Mouse (Mus musculus) CH12F3 (cell line): Measurements from ENCODE around the gene Il17rb.

Experiments
- in situ Hi-C: fragments of 300-500 bp; cut with MboI; formaldehyde crosslinking; loops from 2 replicates; pipeline ENCODE4 v1.14.3; 2020; ENCODE audit warnings: low sequenced_read_pairs

Il17rb gene

GRCm38 (mm10) chr14:30016666-30017065 lies 8.0 kb upstream of the Il17rb start:
- in situ Hi-C loops, result no loop called here

- in situ Hi-C loops, result no loop called here
Measured at GRCm38 (mm10) chr14:30015008-30015407, 6.3 kb upstream of the Il17rb start.

GRCm38 (mm10) chr14:30014487-30014886 lies 5.8 kb upstream of the Il17rb start:
- in situ Hi-C loops, result no loop called here

DNA sequence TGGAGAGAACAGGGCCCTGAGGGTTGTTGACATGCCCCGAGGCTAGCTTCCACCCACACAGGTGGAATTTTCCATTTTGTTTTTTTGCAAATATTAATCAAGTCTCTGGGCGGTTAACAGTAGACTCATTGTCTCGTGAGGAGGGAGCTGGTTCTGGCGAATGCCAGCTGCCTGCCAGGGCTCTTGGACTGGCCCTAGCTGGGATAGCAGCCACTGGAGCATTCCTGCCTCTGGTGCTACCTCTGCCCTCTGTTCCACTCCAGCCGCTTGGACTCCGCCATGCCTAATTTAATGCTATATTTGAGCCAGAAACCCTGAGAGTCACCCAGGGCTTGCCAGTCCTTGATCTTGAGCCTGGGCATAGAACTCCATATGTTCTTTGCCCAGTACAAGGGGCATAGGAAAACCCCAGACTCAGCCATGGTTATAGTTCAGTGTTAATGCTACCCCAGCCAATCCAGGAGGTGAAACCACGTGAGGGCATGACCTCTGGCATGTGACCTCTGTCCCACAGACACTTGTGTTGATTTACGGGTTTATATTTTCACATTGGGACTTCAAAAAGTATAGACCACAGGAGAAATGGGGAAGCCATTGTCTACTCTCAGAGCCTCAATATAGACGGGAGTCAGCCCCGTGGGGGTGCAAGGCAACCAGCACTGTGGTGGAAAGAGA lies 3.3 kb upstream of the Il17rb start:
- in situ Hi-C loops, result no loop called here

GRCm38 (mm10) chr14:30009864-30010560 lies 1.3 kb upstream of the Il17rb start:
- in situ Hi-C loops, result no loop called here

GRCm38 (mm10) chr14:29999475-29999811 lies 9.3 kb downstream of the Il17rb start:
- in situ Hi-C loops, result no loop called here

DNA sequence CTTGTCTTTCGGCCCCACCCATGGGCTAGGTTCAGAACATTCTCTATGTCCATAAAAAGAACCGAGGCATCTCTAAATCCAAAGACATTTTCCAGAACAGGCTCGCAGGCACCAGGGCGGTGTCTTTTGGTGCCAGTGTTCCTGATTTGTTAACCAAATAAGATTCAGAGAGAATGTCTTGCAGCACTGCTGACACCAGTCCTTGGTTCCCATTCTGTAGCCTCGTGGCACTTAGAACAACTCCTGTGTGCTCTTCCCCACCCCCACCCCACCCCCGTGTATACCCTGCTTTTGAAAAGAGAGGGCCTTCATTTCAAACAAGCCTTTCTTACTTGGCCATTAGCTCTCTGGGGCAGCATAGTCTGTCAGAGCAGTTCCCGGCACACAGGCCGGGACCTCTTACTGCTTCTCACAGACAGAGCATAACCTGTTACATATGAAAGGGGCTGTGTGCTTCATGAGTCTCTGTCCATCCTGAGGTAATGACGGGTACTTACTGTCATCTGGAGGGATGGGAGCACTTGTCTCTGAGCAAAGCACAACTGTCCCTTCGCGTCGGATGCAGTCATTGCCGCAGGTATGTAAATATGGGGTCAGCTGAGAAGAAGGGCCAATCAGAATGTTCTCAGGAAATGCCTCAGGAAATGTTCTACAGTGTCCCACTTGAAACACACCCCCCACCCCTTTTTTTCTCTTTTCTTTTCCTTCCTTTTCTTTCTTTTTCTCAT lies 9.8 kb downstream of the Il17rb start:
- in situ Hi-C loops, result no loop called here

- in situ Hi-C loops, result no loop called here
Measured at GRCm38 (mm10) chr14:29997345-29997744, 11.4 kb downstream of the Il17rb start.

DNA sequence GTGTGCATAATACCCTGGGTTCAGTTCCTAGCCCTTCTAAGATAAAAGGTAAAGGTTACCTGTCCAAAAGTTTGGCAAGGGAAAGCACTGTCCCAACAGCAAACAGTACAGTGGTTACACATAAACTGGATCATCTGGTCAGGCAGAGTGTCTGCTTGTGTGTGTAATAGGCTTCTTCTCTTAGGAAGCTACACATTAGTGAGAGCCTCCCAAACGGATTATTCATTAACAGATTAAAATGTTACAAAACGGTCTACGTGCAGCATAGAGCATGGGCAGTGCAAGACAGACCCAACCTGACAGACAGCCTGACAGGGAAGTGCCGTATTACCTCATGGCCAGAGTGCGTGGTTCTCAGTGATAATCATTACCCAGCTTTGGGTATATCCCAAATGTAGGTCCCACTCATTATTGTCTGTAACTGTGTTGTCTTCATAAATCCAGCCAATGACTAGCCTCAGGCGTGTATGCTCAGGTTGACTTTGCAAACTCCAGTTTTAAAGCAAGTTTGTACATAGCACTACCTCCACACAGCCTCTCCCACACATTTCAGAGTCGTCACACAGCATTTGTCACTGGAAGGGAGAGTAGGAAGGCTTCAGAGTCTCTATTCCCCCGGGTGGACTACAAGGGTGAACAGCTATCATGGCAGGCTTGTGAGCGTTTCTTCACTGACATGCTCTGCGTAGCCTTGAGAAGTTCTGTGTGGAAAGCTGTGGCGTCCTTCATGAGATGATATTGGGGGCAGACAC lies 12.5 kb downstream of the Il17rb start:
- in situ Hi-C loops, result no loop called here

- in situ Hi-C loops, result no loop called here
Measured at GRCm38 (mm10) chr14:29994976-29995375, 13.7 kb downstream of the Il17rb start.

DNA sequence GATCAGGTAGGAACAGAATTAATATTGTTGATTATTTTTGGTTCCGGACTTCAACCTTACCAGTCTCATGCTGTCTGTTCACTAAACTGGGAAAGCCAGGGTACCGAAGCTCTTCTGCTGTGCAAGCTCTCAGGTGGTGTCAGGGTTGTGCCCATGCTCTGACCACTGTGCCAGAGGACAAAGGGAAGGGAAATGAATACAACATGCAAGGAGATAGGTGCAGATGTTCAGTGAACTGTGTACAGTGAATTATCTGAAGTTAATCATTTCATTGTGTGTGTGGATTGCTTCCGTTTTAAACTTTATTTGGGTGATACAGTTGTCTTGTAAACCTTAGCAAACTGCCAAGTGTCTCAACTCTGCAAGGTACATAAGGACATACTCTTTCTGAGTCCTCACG lies 20.4 kb downstream of the Il17rb start:
- in situ Hi-C loops, result no loop called here

DNA sequence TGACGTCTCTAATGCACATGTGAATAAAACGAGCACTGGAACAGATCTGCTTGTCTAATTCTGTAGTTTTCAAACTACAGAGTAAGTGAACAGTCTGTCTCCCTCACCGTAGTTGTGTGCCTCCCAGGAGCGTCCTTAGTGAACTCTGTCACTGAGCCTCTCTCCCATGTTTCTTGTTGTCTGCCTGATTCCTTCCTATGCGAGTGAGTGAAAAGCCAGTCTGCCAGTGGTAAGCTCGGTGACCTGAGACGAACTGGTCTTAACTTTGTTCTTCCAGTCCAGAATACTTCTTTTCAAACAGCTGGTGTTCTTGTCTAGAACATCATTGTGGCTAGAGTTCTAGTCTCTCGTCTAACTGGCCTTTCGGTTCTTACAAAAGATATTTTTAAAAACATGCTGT lies 21.0 kb downstream of the Il17rb start:
- in situ Hi-C loops, result no loop called here

DNA sequence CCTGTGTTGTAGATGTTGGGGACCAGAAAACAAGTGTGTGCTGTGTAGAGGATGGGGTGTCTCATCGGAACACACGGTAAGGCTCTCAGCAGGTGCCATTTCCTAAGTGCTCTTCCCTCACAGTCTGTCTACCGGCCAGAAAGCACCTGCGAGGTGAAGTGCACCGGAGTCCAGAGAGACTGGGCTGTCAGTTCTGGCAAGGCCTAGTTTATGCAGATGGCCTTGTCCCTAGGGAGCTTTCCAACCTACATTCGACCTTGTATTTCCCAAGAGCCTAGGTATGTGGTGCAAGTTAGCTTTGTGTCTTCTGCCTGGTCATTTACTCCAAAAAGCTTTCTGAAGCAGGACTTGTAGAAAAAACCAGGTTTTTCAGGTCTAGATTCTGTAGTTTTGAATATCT lies 21.4 kb downstream of the Il17rb start:
- in situ Hi-C loops, result no loop called here

DNA sequence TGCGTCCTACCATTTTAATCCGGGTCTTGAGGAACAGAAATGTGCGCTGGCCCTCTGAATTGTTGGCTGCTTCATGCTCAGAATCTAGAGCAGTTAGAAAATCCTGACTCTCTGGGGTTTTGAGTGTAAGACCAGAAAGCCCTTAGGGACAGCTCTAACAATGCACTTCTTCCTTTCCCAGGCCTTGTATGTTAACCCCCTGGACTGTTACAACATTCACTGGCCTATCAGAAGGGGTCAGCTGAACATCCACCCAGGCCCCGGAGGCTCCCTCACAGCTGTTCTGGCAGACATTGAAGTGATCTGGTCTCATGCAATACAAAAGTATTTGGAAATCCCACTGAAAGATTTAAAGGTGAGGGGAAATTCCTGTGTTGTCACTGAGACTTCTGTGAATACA lies 22.6 kb downstream of the Il17rb start:
- in situ Hi-C loops, result no loop called here

DNA sequence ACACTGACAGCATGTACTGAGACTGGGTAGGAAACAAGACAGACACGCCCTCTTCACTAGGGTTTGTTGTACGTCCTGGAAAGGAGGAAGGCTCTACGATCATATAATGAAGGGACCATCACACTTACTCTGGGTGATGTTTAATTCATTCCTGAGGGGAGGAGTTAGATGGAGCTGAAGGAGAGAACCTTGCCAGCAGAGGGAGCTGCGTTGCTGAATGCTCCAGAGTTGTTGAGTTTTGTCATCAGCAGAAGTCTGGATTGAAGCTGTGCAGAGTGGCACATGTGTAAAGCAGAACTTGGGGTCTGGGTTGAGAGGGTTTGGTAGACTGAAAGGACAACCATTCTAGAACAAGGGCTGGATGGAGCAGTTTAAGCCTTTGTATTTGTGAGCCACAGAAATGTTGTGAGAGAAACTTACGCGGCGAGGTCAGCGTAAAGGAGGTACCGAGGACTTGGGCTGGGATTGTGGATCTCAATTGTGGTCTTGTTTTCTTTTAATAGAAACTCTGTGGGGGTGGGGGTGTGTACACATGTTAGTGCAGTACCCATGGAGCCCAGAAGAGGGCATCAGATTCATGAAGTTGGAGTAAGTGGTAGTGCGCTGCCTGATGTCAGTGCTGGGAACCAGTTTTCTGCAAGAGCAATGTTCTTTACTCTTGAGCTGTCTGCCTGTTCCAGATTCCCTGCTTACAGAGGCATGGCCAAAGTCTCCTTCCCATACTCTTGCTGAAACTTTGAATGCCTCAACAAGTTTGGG lies 28.1 kb downstream of the Il17rb start:
- in situ Hi-C loops, result no loop called here

- in situ Hi-C loops, result no loop called here
Measured at GRCm38 (mm10) chr14:29978254-29979204, 30.2 kb downstream of the Il17rb start, which contains the start of gene Actr8. Gene Actr8 (plus strand): TSS chr14:29978337.

DNA sequence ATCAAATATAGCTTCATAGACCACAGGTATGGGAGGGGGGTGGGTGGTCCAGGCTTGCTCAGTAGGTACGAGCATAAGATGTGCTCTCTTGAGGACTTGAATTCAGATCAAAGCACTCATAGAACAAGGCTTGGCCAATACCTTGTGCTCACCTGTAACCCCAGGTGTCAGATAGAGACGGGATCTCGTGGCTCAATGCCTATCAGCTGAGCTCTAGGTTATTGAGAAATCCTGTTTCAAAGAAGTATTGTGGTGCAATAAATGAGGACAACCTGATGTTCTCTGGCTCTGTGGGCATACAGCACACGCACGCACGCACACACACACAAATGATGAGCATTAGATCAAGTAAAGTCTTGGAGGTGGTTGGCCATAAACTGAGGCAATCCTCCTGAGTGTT lies 31.8 kb downstream of the Il17rb start:
- in situ Hi-C loops, result no loop called here

GRCm38 (mm10) chr14:29971993-29972392 lies 36.7 kb downstream of the Il17rb start:
- in situ Hi-C loops, result no loop called here

DNA sequence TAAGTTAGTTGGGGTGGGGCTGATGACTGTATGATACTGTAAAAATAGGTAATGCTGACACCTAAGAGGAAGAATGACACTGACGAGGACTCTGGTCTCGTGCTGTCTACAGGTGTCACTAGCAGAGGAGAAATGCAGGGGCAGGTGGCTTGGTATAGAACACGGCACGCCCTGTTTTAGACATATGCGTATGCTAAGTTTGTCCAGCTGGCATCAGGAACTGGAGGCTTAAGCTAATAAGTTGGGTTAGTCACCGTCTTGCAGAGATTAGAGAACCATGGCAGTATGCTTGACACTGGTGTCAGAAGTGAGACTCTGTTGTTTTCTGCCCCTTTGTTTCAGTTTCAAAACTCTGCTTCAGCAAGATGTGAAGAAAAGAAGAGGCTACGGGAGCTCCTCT lies 37.2 kb downstream of the Il17rb start:
- in situ Hi-C loops, result no loop called here
